Mouse (Mus musculus) frontal cortex, postnatal 25 days (tissue): ENCODE measurements around the gene Rnf113a2.

ENCODE experiments used
- DNase-seq, 2 experiments: peaks; one replicate each; pipeline ENCODE4 v3.0.0; 2022; ENCODE audit warnings: low spot score in 2 of 2

Rnf113a2 gene

GRCm38 (mm10) chr12:84416834-84417604, at the start of gene Rnf113a2:
Rnf113a2 (plus strand) TSS chr12:84417196.
- DNase-seq = peak; percentile 62 to 72

- DNase-seq = no peak
These were observed 45.3 kb upstream of the Rnf113a2 start for GRCm38 (mm10) chr12:84371647-84372046.

- no peak for DNase-seq
These were observed 43.0 kb upstream of the Rnf113a2 start for GRCm38 (mm10) chr12:84373831-84374481.

GRCm38 (mm10) chr12:84382369-84382768, 34.6 kb upstream of the Rnf113a2 start:
- no peak for DNase-seq

- DNase-seq = no peak
These were observed 32.3 kb upstream of the Rnf113a2 start for GRCm38 (mm10) chr12:84384644-84385081.

- no peak for DNase-seq
These were observed 31.6 kb upstream of the Rnf113a2 start for GRCm38 (mm10) chr12:84385408-84385807.

GRCm38 (mm10) chr12:84388097-84388496, 28.9 kb upstream of the Rnf113a2 start:
- DNase-seq = no peak

- DNase-seq = no peak
These were observed 28.1 kb upstream of the Rnf113a2 start for GRCm38 (mm10) chr12:84388774-84389400.

GRCm38 (mm10) chr12:84390336-84390735, 26.7 kb upstream of the Rnf113a2 start:
- DNase-seq = no peak

GRCm38 (mm10) chr12:84392681-84393080, 24.3 kb upstream of the Rnf113a2 start:
- no peak for DNase-seq

- DNase-seq = no peak
These were observed 23.1 kb upstream of the Rnf113a2 start for GRCm38 (mm10) chr12:84393847-84394246.

GRCm38 (mm10) chr12:84396947-84397679, 19.9 kb upstream of the Rnf113a2 start:
- no peak for DNase-seq

- no peak for DNase-seq
These were observed 19.3 kb upstream of the Rnf113a2 start for GRCm38 (mm10) chr12:84397685-84398084.

- no peak for DNase-seq
These were observed 18.4 kb upstream of the Rnf113a2 start for GRCm38 (mm10) chr12:84398629-84399028.

GRCm38 (mm10) chr12:84399135-84399534, 17.9 kb upstream of the Rnf113a2 start:
- no peak for DNase-seq

- no peak for DNase-seq
These were observed 17.3 kb upstream of the Rnf113a2 start for GRCm38 (mm10) chr12:84399663-84400062.

- DNase-seq = no peak
These were observed 16.9 kb upstream of the Rnf113a2 start for GRCm38 (mm10) chr12:84400068-84400467.

GRCm38 (mm10) chr12:84400653-84401052, 16.3 kb upstream of the Rnf113a2 start:
- DNase-seq = no peak

GRCm38 (mm10) chr12:84402923-84403322, 14.1 kb upstream of the Rnf113a2 start:
- DNase-seq = no peak

- DNase-seq = no peak
These were observed 12.5 kb upstream of the Rnf113a2 start for GRCm38 (mm10) chr12:84404541-84404940.

GRCm38 (mm10) chr12:84407259-84407658, 9.7 kb upstream of the Rnf113a2 start:
- DNase-seq = no peak
